Mouse (Mus musculus) brain, adult 2 months (tissue): ENCODE results near the gene Pgap2.

Source experiments
- DNase-seq: peaks from one replicate; pipeline ENCODE4 v3.0.0; 2011; ENCODE audit warnings: low read depth, low spot score

The Pgap2 gene

GRCm38 (mm10) chr7:102239591-102239990, 29.6 kb downstream of the Pgap2 start:
- DNase-seq, result no peak

- DNase-seq, result no peak
Measured at GRCm38 (mm10) chr7:102242371-102242770, 32.4 kb downstream of the Pgap2 start.

GRCm38 (mm10) chr7:102242917-102243316, 32.9 kb downstream of the Pgap2 start:
- DNase-seq, result no peak

- no peak for DNase-seq
Measured at GRCm38 (mm10) chr7:102243870-102244269, 33.9 kb downstream of the Pgap2 start.

- DNase-seq, result peak; percentile 80
Measured at GRCm38 (mm10) chr7:102244782-102245535, 35.0 kb downstream of the Pgap2 start.

- peak; percentile 86 for DNase-seq
Measured at GRCm38 (mm10) chr7:102245775-102246174, 35.8 kb downstream of the Pgap2 start.

GRCm38 (mm10) chr7:102246265-102246664, 36.3 kb downstream of the Pgap2 start:
- no peak for DNase-seq

- DNase-seq, result peak; percentile 42
Measured at GRCm38 (mm10) chr7:102246956-102247797, 37.2 kb downstream of the Pgap2 start.

GRCm38 (mm10) chr7:102248691-102249404, 38.8 kb downstream of the Pgap2 start:
- no peak for DNase-seq

- DNase-seq, result no peak
Measured at GRCm38 (mm10) chr7:102249531-102249895, 39.5 kb downstream of the Pgap2 start.

GRCm38 (mm10) chr7:102249896-102250630, 40.1 kb downstream of the Pgap2 start:
- DNase-seq, result peak; percentile 84

- peak; percentile 93 for DNase-seq
Measured at GRCm38 (mm10) chr7:102250631-102251214, 40.7 kb downstream of the Pgap2 start.

- DNase-seq, result no peak
Measured at GRCm38 (mm10) chr7:102253631-102254030, 43.6 kb downstream of the Pgap2 start.

- no peak for DNase-seq
Measured at GRCm38 (mm10) chr7:102255954-102256353, 45.9 kb downstream of the Pgap2 start, which contains the start of gene Rhog. Gene Rhog, minus strand, starts transcription at chr7:102256054.

- DNase-seq, result no peak
Measured at GRCm38 (mm10) chr7:102256636-102257035, 46.6 kb downstream of the Pgap2 start.

- peak; percentile 87 for DNase-seq
Measured at GRCm38 (mm10) chr7:102258189-102258588, 48.2 kb downstream of the Pgap2 start.

- DNase-seq, result no peak
Measured at GRCm38 (mm10) chr7:102258753-102259152, 48.7 kb downstream of the Pgap2 start.

- no peak for DNase-seq
Measured at GRCm38 (mm10) chr7:102259716-102260479, 49.9 kb downstream of the Pgap2 start.

- no peak for DNase-seq
Measured at GRCm38 (mm10) chr7:102260518-102260917, 50.5 kb downstream of the Pgap2 start.

- no peak for DNase-seq
Measured at GRCm38 (mm10) chr7:102263020-102263419, 53.0 kb downstream of the Pgap2 start.
